ENCODE assay signal across 8 mouse cellular contexts in the genomic region with DNA sequence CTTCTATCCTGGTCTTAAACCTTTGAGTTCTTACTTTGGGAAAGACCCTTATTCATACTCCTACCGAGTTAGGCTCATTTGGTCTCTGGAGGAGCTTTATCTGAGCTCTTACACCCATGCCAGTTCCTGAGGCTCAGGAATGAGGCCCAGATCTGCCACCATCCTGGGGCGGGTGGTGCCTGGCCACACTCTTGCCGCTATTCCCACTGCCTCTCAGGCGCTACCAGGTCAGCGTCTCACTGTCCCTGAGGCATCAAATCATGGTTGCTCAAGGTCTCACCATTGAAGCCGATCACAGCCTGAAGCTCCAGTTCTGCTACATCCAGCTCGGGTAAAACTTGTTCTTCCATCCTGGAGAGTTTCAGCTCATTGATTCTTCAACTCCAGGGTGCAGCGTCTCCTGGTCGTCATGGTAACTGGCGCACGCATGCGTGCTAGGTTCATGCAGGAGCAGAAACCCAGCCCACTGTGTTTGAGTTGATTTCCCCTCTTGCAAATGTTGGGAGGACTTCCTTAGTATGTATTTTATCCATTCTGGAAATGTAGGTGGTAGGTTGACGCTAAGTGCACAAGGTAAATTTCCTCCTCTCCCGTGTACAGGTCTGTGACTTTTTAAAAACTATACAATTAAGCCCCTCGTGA. TPM values are rescaled to one million over a fixed set of nuclear protein-coding genes. Genes with fewer than 3 reads are reported as not detected.
DNase-seq lines count a peak whose midpoint lies in the region; ATAC-seq lines count a peak whose summit lies in the region.

A gene (minus strand): TSS at position 410 of the 642 bp plus-strand sequence.

- peak; percentile 56; the same call in 1 of the 2 replicates for ATAC-seq in intestine, embryonic 14.5 days (replicated peaks; ENCODE audit: low FRiP score, low TSS enrichment, low read depth)
- ATAC-seq in megakaryocyte progenitor cell, adult 5-6 weeks (replicated peaks; ENCODE audit: poor library complexity) = peak; percentile 76

- peak within 1 kb of the TSS; percentile 74 for H3K4me3 ChIP-seq in intestine, embryonic 14.5 days (ENCODE audit: low read depth, low read length)

- no peaks in the 10 kb centered on the region for H3K27me3 ChIP-seq in intestine, embryonic 14.5 days (replicated peaks; ENCODE audit: control insufficient read depth, insufficient read depth, low read length)

- no peaks in the 10 kb centered on the region for H3K36me3 ChIP-seq in intestine, embryonic 14.5 days (ENCODE audit: control insufficient read depth, insufficient read depth, low read length)

- intact Hi-C loops in left cerebral cortex, postnatal 10 days (cut with DNase I) = no loop called here

- peak within 1 kb of the TSS; percentile 65 for H3K9ac ChIP-seq in intestine, embryonic 14.5 days (ENCODE audit: low read length)

- peak; percentile 89 for DNase-seq in adrenal gland, adult 2 months
- peak; percentile 88 for DNase-seq in embryo, embryonic 11 days
- DNase-seq in gastrocnemius, postnatal 25 days = peak; percentile 61
- DNase-seq in intestine, embryonic 14.5 days (ENCODE audit: low spot score) = peak; percentile 92
- DNase-seq in left cerebral cortex, postnatal 10 days (ENCODE audit: extremely low spot score in 1 of 2, low spot score in 2 of 2) = peak; percentile 86 to 89
- DNase-seq in right cerebral cortex, postnatal 10 days (ENCODE audit: low spot score in 2 of 2) = peak; percentile 93
- peak; percentile 85 for DNase-seq in urinary bladder, postnatal 14 days (ENCODE audit: low spot score)

- H3K27ac ChIP-seq in intestine, embryonic 14.5 days (ENCODE audit: low read depth) = no peak within 1 kb of the TSS

- peak within 1 kb of the TSS; percentile 63 for H3K4me2 ChIP-seq in intestine, embryonic 14.5 days (ENCODE audit: low read length)

- 8% methylated on average over 15 of the region's 15 CpGs for WGBS in intestine, embryonic 14.5 days

- H3K4me1 ChIP-seq in intestine, embryonic 14.5 days (replicated peaks; ENCODE audit: control insufficient read depth, insufficient read depth, low read length) = peaks cover 6% of the 10 kb centered on the region; the same call in 1 of the 2 replicates

- H3K9me3 ChIP-seq in intestine, embryonic 14.5 days (ENCODE audit: control insufficient read depth, low read length) = no peaks in the 10 kb centered on the region

RNA-seq across cellular contexts. Expression of the gene that starts here (rescaled TPM):
- total RNA-seq in adrenal gland, adult 2 months (2021) = not detected
- polyA plus RNA-seq in adrenal gland, adult 2 months (2012; rRNA removed) = not detected in 2 replicates
- total RNA-seq in gastrocnemius, postnatal 25 days (2021) = 1 to 10 TPM; 1.3 to 3.8 TPM
- polyA plus RNA-seq in intestine, embryonic 14.5 days (2014; fragmentation: Nextera tagmentation; extraction: Ambion mirVana) = 0.86 and 1.0 TPM in 2 replicates
- 1 to 10 TPM; 7.2 to 9.9 TPM for total RNA-seq in left cerebral cortex, postnatal 10 days (2021)
- not detected in 2 replicates for total RNA-seq in megakaryocyte progenitor cell, adult 5-6 weeks (2015)
- total RNA-seq in megakaryocyte progenitor cell, adult 5-6 weeks (2017) = not detected in 2 replicates

Comparison
In these comparisons a context has a peak if more than half of its experiments do, and no peak if none do; other contexts are left out.
1. Peak in DNase-seq in adrenal gland, adult 2 months; RNA of the gene not detected or under 1 TPM.
2. Peak in ATAC-seq in megakaryocyte progenitor cell, adult 5-6 weeks; RNA of the gene not detected or under 1 TPM.